Mouse (Mus musculus) activated CD4-positive, CD25-positive, alpha-beta regulatory T cell, adult 9 weeks (primary cell): ENCODE data around the gene Rnf121. TPM values are rescaled to one million over a fixed set of nuclear protein-coding genes. Genes with fewer than 3 reads are reported as not detected.

Experiments used
- polyA plus RNA-seq: library from polyadenylated mRNA; unstranded; fragments of 100-300 nt; shearing (Covaris generic); gene quantifications from one replicate; pipeline ENCODE4 v1.2.1, GENCODE M21; 2017

Rnf121 gene
- polyA plus RNA-seq, result 25.2 TPM

GRCm38 (mm10) chr7:102065046-102065891 lies at the start of gene Rnf121, which contains the start of the genes Xndc1 and Xntrpc:
TSS of gene Rnf121 (minus strand) at chr7:102065469.
TSS of gene Xndc1 (plus strand) at chr7:102065511.
TSS of gene Xntrpc (plus strand) at chr7:102065713.

DNA sequence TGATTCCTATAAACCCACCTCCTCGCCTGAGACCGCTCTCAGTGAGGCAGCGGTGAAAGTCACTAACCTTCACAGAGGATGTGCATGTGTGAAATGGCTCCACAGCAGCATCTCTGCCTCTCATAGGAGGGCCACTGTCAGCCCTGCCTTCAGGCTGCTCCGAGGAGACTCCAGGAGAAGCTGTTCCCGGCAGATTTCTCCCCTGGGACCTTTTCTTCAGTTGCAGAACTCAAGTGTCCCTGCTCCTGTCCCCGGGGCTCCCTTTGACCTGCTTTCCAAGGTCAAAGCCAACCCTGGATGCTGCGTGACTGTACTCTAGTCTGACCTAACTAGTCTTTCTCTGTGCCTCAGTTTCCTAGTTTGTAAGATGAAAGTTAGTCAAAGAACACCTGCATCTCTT lies 43.9 kb upstream of the Rnf121 start, which contains the start of gene Art5:
TSS of gene Art5 (minus strand) at position 319 of the 400 bp plus-strand sequence.

DNA sequence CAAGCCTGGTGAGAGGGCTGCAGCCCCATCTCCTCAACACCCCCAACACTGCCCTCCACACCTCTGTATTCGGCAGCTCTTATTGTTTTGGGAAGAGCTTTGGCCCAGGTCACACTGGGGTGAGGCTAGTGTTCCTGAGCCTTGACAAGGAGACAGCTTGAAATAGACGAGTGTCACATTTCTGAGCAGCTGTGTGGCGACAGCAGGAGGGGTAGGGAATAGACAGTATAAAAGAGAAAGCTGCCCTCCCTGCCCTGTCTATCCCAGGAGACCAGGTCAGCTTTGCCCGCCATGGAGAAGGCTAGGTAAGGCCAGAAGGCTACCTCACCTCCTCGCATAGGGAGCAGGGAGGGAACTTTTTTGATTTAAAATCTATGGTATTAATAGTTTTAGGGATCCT lies 36.2 kb upstream of the Rnf121 start, which contains the start of gene Art1:
TSS of gene Art1 (plus strand) at position 257 of the 400 bp plus-strand sequence.

DNA sequence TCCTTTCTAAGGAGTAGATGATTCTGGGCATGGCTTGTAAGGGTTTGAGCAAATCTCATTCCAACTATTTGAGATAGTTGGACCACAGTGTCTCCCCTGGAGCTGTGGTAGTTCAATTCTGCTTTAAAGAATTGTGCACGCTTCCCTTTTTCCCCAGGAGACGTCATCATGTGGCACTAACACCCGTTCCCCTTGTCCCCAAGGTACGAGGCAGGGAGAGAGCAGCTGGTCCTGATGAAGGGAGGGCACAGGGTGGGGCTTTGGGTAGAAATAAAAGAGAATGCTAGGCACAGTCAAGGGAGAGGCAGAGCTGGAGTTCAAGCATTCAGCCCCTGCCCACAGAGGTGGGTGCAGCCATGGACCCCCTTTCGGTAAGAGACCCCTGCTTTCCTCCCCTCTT lies 17.5 kb upstream of the Rnf121 start, which contains the start of gene Trpc2:
TSS of gene Trpc2 (plus strand) at position 301 of the 400 bp plus-strand sequence.

DNA sequence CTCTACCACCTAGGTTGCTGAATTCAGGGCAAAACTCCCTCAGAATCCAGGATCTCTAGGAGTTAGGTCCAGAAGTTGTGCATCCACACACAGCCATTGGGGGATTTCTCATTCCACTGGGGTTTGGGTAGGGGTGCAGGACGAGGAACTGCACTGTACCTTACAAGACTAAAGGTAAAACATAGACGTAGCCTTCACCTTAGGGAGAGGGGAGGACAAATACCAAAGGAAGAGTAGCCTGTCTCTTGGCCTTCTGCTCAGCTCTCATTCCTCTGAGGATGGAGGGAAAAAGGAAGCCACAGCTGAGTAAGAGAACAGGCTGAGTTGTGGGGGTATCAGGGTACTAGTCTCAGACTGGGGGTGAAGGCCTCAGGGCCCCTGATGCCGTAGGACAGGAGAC lies 46.7 kb downstream of the Rnf121 start, which contains the start of gene Il18bp:
TSS of gene Il18bp (minus strand) at position 101 of the 400 bp plus-strand sequence.

Other genes starting within 250 kb of the Rnf121 start
- not detected for gene Phox2a, start 247.2 kb downstream of the Rnf121 start, polyA plus RNA-seq
- 8.6 TPM for gene Inppl1, start 227.2 kb downstream of the Rnf121 start, polyA plus RNA-seq
- not detected for gene Folr2, start 208.3 kb downstream of the Rnf121 start, polyA plus RNA-seq
- 46.1 TPM for gene Anapc15, start 201.8 kb downstream of the Rnf121 start, polyA plus RNA-seq
- not detected for gene Folr1, start 194.7 kb downstream of the Rnf121 start, polyA plus RNA-seq
- gene Lamtor1, start 159.6 kb downstream of the Rnf121 start, polyA plus RNA-seq, result 149 TPM
- 0.64 TPM for gene Tomt, start 159.1 kb downstream of the Rnf121 start, polyA plus RNA-seq
- gene Lrrc51, start 131.6 kb downstream of the Rnf121 start, polyA plus RNA-seq, result 3.2 TPM
- gene Numa1, start 131.4 kb downstream of the Rnf121 start, polyA plus RNA-seq, result 226 TPM
- gene Il18bp, start 46.8 kb downstream of the Rnf121 start, polyA plus RNA-seq, result 8.1 TPM
- gene Xndc1, start within 50 bp of the Rnf121 start, polyA plus RNA-seq, result 28.5 TPM
- gene Xntrpc, start 244 bp upstream of the Rnf121 start, polyA plus RNA-seq, result 1.3 TPM
- gene Trpc2, start 17.6 kb upstream of the Rnf121 start, polyA plus RNA-seq, result not detected
- gene Art1, start 36.3 kb upstream of the Rnf121 start, polyA plus RNA-seq, result not detected
- gene Art5, start 44.0 kb upstream of the Rnf121 start, polyA plus RNA-seq, result 0.77 TPM
- gene Chrna10, start 51.4 kb upstream of the Rnf121 start, polyA plus RNA-seq, result not detected
- 27.0 TPM for gene Nup98, start 144.7 kb upstream of the Rnf121 start, polyA plus RNA-seq
- 48.2 TPM for gene Pgap2, start 144.7 kb upstream of the Rnf121 start, polyA plus RNA-seq
- gene Rhog, start 190.6 kb upstream of the Rnf121 start, polyA plus RNA-seq, result 332 TPM
- 92.2 TPM for gene Stim1, start 202.3 kb upstream of the Rnf121 start, polyA plus RNA-seq